Mouse (Mus musculus): ENCODE results near the gene Nt5dc3.

GRCm38 (mm10) chr10:86819649-86820165 is 40.9 kb downstream of the Nt5dc3 start:
- TF ChIP-seq CTCF (IDR thresholded peaks at IDR 0.05; ENCODE audit: borderline replicate concordance, extremely low read depth, insufficient read depth, insufficient read length): no peak
- no peak for TF ChIP-seq POLR2A (IDR thresholded peaks at IDR 0.05; ENCODE audit: borderline replicate concordance, extremely low read depth, insufficient read depth, insufficient read length, poor library complexity, severe bottlenecking)
